Mouse (Mus musculus): ENCODE results near the gene Itsn1.

DNA sequence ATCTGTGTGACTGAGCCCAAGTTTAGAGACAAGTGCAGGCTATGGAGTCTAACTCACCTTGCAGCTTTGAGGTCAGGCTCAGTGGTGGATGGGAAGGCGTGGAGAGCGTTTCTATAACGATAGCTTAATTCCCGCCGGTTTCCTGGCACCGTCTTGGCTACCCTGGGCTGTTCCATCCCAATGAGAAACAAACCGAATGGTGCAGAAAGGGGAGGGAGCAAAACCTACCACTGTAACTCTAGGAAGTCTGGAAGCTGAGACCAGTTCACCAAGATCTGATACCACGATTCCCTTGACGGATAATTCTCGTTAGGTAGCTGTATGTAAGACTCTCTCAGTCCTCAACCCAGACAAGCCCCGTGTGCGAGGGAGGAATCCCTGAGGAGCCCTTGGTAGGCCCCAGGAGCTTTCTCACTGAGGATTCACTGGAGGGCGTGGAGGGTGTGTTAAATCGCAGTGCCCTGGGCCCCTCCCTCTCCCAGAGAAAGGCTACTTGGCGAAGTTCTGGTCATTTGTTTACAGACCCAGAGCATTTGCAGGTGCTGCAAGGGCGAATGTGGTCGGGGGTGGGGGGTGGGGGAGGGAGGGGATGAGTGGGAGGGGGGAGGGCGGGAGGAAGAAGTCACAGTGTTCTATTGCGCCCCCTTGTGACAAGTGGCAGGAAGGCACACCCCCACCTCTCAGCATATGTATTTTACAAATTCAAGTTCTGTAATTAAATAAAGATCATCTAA lies 156.5 kb downstream of the Itsn1 start:
- TF ChIP-seq CTCF (IDR thresholded peaks at IDR 0.05; ENCODE audit: control insufficient read depth, insufficient read depth, insufficient read length) (no peak), USF1 (IDR thresholded peaks at IDR 0.05; ENCODE audit: low read depth) (no peak), CEBPB (IDR thresholded peaks at IDR 0.05; ENCODE audit: low read depth) (no peak), MYOD1 (IDR thresholded peaks at IDR 0.05; ENCODE audit: control insufficient read depth, insufficient read length, low read depth) (no peak), MAX (IDR thresholded peaks at IDR 0.05) (no peak)
